Mouse (Mus musculus) limb, embryonic 14.5 days (tissue): Measurements from ENCODE around the gene Six6. TPM values are rescaled to one million over a fixed set of nuclear protein-coding genes. Genes with fewer than 3 reads are reported as not detected.

ENCODE experiments used
- ATAC-seq: fragments of 200-750 bp; cut with Nextera tagmentation; 2 replicates; pipeline ENCODE4 v1.8.0; 2017; ENCODE audit warnings: low read depth, moderate number of reproducible peaks, moderate TSS enrichment; ENCODE audit not compliant: low FRiP score
- DNase-seq: peaks from one replicate; pipeline ENCODE4 v3.0.0-alpha.2; 2015; ENCODE audit warnings: low spot score
- H3K27ac ChIP-seq: fragments of 300-500 bp; sonication (generic); replicated peaks from 2 replicates; pipeline ENCODE4 v1.5.1; 2014; ENCODE audit warnings: low read depth, mild to moderate bottlenecking, low read length, moderate library complexity, mixed read lengths
- H3K27me3 ChIP-seq: fragments of 300-500 bp; sonication (generic); 2 replicates; pipeline ENCODE4 v1.6.1; 2014; ENCODE audit warnings: low read length, mixed read lengths; ENCODE audit not compliant: control insufficient read depth, insufficient read depth
- H3K36me3 ChIP-seq: fragments of 300-500 bp; sonication (generic); 2 replicates; pipeline ENCODE4 v1.6.1; 2014; ENCODE audit warnings: mild to moderate bottlenecking, low read length, moderate library complexity, mixed read lengths; ENCODE audit not compliant: control insufficient read depth, insufficient read depth
- H3K4me1 ChIP-seq: fragments of 300-500 bp; sonication (generic); 2 replicates; pipeline ENCODE4 v1.6.1; 2014; ENCODE audit warnings: antibody characterized with exemption, low read length, mixed read lengths; ENCODE audit not compliant: control insufficient read depth, insufficient read depth
- H3K4me2 ChIP-seq: fragments of 300-500 bp; sonication (generic); replicated peaks from 2 replicates; pipeline ENCODE4 v1.6.1; 2014; ENCODE audit warnings: low read depth, mild to moderate bottlenecking, low read length, moderate library complexity; ENCODE audit not compliant: severe bottlenecking
- H3K4me3 ChIP-seq: fragments of 300-500 bp; sonication (generic); replicated peaks from 2 replicates; pipeline ENCODE4 v1.5.1; 2014; ENCODE audit warnings: low read length
- H3K9ac ChIP-seq: fragments of 300-500 bp; sonication (generic); 2 replicates; pipeline ENCODE4 v1.6.1; 2014; ENCODE audit warnings: mild to moderate bottlenecking, low read depth, low read length, moderate library complexity; ENCODE audit not compliant: severe bottlenecking
- H3K9me3 ChIP-seq: fragments of 300-500 bp; sonication (generic); 2 replicates; pipeline ENCODE4 v1.6.1; 2016; ENCODE audit warnings: low read length; ENCODE audit not compliant: control insufficient read depth
- POLR2A ChIP-seq: fragments of 200-500 bp; IDR thresholded peaks from 2 replicates; pipeline ENCODE4 v1.8.0; 2012; ENCODE audit warnings: inconsistent platforms, mild to moderate bottlenecking, moderate library complexity, borderline replicate concordance; ENCODE audit not compliant: insufficient read depth, insufficient read length; ENCODE audit errors: extremely low read depth
- WGBS: fragments of 180-500 bp; shearing (Covaris S2); extraction: QIAGEN DNeasy Blood & Tissue Kit; methylation state at CpG from one replicate; pipeline ENCODE4 v1.1.7; 2014; 5-methylcytosine and 5-hydroxymethylcytosine counted together
- polyA plus RNA-seq, 2 experiments: library from polyadenylated mRNA; depleted of rRNA in 1 of 2; stranded (reverse) in 1 of 2; unstranded in 1 of 2; fragments of >200 nt; fragmentation: Nextera tagmentation in 1 of 2; extraction: Ambion mirVana in 1 of 2; gene quantifications; 2 replicates each; pipeline versions ENCODE4 v1.2.1 to v1.2.3; 2012 to 2014

Gene Six6
- polyA plus RNA-seq, 2 experiments, result not detected

GRCm38 (mm10) chr12:72977851-72978250 is 38.2 kb downstream of the Six6 start:
- Histone ChIP-seq H3K9me3 (no peaks in the 10 kb centered on the region), H3K9ac (no peak overlapping the region), H3K36me3 (no peaks in the 10 kb centered on the region), H3K4me2 (no peak overlapping the region), H3K4me3 (no peak overlapping the region), H3K27ac (no peak overlapping the region), H3K4me1 (peaks cover 14% of the 10 kb centered on the region; the same call in 1 of the 2 replicates), H3K27me3 (0 out of 2 replicates have a peak, but pooled peaks cover 4% of the 10 kb centered on the region)
- no peak for TF ChIP-seq POLR2A
- ATAC-seq (no peak), DNase-seq (no peak)
- 36% methylated on average over 3 of the region's 3 CpGs for WGBS

GRCm38 (mm10) chr12:72979236-72979635 is 39.5 kb downstream of the Six6 start:
- 75% methylated on average over 5 of the region's 5 CpGs for WGBS
- Histone ChIP-seq H3K9ac (no peak overlapping the region), H3K9me3 (0 out of 2 replicates have a peak, but pooled peaks cover under 1% of the 10 kb centered on the region), H3K27me3 (0 out of 2 replicates have a peak, but pooled peaks cover 4% of the 10 kb centered on the region), H3K4me3 (no peak overlapping the region), H3K36me3 (no peaks in the 10 kb centered on the region), H3K4me2 (no peak overlapping the region), H3K27ac (no peak overlapping the region), H3K4me1 (peaks cover 20% of the 10 kb centered on the region; the same call in 1 of the 2 replicates)
- DNase-seq, result no peak
- ATAC-seq, result no peak
- TF ChIP-seq POLR2A, result no peak

DNA sequence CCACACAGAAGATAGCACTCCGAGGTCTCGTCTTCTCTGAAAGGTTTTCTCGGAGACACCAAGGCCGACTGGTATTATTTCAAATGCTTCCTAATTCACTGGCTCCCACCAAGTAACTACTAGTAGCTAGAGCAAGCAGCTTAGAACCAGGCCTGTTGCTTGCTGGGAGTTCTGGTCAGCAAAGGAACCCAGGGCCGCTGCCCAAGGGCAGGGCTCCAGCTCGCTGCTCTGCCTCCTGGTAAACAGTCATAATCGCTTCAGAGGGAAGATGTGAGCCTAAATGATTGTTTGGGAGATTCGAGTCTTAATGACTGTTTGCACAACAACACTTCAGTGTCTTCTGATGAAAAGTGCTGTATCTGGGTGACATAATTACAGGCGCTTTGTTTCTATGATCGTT is 42.9 kb downstream of the Six6 start:
- H3K27ac ChIP-seq, result 0 out of 2 replicates have a peak overlapping the region, but pooled peaks have one; percentile 38
- 73% methylated on average over 10 of the region's 10 CpGs for WGBS
- no peak overlapping the region for H3K4me2 ChIP-seq
- no peak for ATAC-seq
- peaks cover 18% of the 10 kb centered on the region; the same call in 1 of the 2 replicates for H3K4me1 ChIP-seq
- no peak overlapping the region for H3K4me3 ChIP-seq
- no peak for TF ChIP-seq POLR2A
- no peak for DNase-seq
- H3K27me3 ChIP-seq, result no peaks in the 10 kb centered on the region
- no peaks in the 10 kb centered on the region for H3K36me3 ChIP-seq
- peaks cover 3% of the 10 kb centered on the region; the same call in 1 of the 2 replicates for H3K9me3 ChIP-seq
- H3K9ac ChIP-seq, result no peak overlapping the region

- Histone ChIP-seq H3K27ac (peak overlapping the region; percentile 38; the same call in 1 of the 2 replicates), H3K9me3 (peaks cover 3% of the 10 kb centered on the region; the same call in 1 of the 2 replicates), H3K4me1 (peaks cover 13% of the 10 kb centered on the region; the same call in 1 of the 2 replicates), H3K4me2 (no peak overlapping the region), H3K9ac (no peak overlapping the region), H3K27me3 (no peaks in the 10 kb centered on the region), H3K4me3 (no peak overlapping the region), H3K36me3 (no peaks in the 10 kb centered on the region)
- no peak for TF ChIP-seq POLR2A
- DNase-seq (peak; percentile 78), ATAC-seq (no peak)
- 57% methylated on average over 8 of the region's 8 CpGs for WGBS
Observed at GRCm38 (mm10) chr12:72983071-72983857, 43.6 kb downstream of the Six6 start.

Other genes starting within 250 kb of the Six6 start
- 80.7 and 84.7 TPM in 2 replicates for gene Ppm1a, start 182.4 kb upstream of the Six6 start, polyA plus RNA-seq (2012; rRNA removed)
- gene Ppm1a, start 182.4 kb upstream of the Six6 start, polyA plus RNA-seq (2014; fragmentation: Nextera tagmentation; extraction: Ambion mirVana), result 76.5 and 77.0 TPM in 2 replicates
- gene 4930447C04Rik, start 882 bp downstream of the Six6 start, polyA plus RNA-seq (2012; rRNA removed), result 10.8 and 15.7 TPM in 2 replicates
- 3.2 TPM in 2 replicates for gene 4930447C04Rik, start 882 bp downstream of the Six6 start, polyA plus RNA-seq (2014; fragmentation: Nextera tagmentation; extraction: Ambion mirVana)
- gene Six1, start 114.0 kb downstream of the Six6 start, polyA plus RNA-seq (2012; rRNA removed), result 37.6 and 43.1 TPM in 2 replicates
- gene Six1, start 114.0 kb downstream of the Six6 start, polyA plus RNA-seq (2014; fragmentation: Nextera tagmentation; extraction: Ambion mirVana), result 44.5 and 44.6 TPM in 2 replicates
- 6.6 and 8.7 TPM in 2 replicates for gene Six4, start 173.6 kb downstream of the Six6 start, polyA plus RNA-seq (2012; rRNA removed)
- gene Six4, start 173.6 kb downstream of the Six6 start, polyA plus RNA-seq (2014; fragmentation: Nextera tagmentation; extraction: Ambion mirVana), result 6.6 and 7.0 TPM in 2 replicates
- gene Mnat1, start 183.8 kb downstream of the Six6 start, polyA plus RNA-seq (2012; rRNA removed), result 21.3 and 31.2 TPM in 2 replicates
- gene Mnat1, start 183.8 kb downstream of the Six6 start, polyA plus RNA-seq (2014; fragmentation: Nextera tagmentation; extraction: Ambion mirVana), result 44.3 and 44.7 TPM in 2 replicates